Mouse (Mus musculus) lung, adult 2 months (tissue): Measurements from ENCODE around the gene Sept7.

Experiments
- CTCF ChIP-seq: fragments of 200-500 bp; IDR thresholded peaks from 2 replicates; pipeline ENCODE4 v1.5.1; 2011; ENCODE audit warnings: mild to moderate bottlenecking, low read length, control low read depth; ENCODE audit not compliant: insufficient read depth
- POLR2A ChIP-seq: fragments of 200-500 bp; IDR thresholded peaks from 2 replicates; pipeline ENCODE4 v1.6.1; 2011; ENCODE audit warnings: low read depth, mild to moderate bottlenecking, control low read depth, low read length, borderline replicate concordance; ENCODE audit errors: extremely low read depth

- TF ChIP-seq CTCF, result peak; percentile 28
- no peak; the same call in 1 of the 2 replicates for TF ChIP-seq POLR2A
These were observed 679 bp downstream of the Sept7 start for GRCm38 (mm10) chr9:25252759-25253477.
